8 mouse cellular contexts compared by ENCODE assay signal in the genomic region with DNA sequence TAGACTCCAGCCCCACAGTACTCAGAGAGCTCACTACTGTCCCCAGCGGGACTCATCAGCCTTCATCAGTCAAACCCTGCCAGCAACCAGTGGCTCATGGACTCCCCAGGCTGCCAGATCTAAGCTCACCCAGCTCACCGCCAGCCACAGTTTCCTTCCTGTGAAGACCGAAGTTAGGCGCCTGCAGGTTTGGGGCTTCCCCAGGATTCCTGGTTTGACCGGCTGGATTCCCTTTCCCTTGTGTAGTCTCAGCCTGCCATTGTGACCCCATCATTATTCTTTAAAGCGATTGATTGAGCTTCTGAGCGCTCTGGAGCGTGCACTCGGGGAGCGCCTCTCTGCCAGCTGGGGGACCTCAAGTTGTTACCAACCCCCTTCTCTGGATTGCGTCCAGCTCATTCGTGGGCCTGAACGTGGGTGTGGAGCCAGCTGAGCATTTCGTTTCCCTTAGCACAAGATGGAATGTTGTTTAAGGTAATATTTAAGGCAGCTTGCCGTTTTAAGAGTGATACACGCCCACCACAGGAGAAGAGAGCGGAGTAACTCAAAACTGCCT.
DNase-seq lines count a peak whose midpoint lies in the region; ATAC-seq and TF ChIP-seq lines count a peak whose summit lies in the region.

No protein-coding gene starts in this region.

- no peaks in the 10 kb centered on the region for H3K27me3 ChIP-seq in heart, embryonic 10.5 days (ENCODE audit: insufficient read depth, poor library complexity, severe bottlenecking)
- no peaks in the 10 kb centered on the region for H3K27me3 ChIP-seq in E14TG2a.4 (ENCODE audit: insufficient read depth, low read length)
- no peaks in the 10 kb centered on the region for H3K27me3 ChIP-seq in limb, embryonic 12.5 days
- no peaks in the 10 kb centered on the region for H3K27me3 ChIP-seq in stomach, embryonic 14.5 days (ENCODE audit: control insufficient read depth, insufficient read depth, low read length)

- 0 out of 2 replicates have a peak, but pooled peaks cover 2% of the 10 kb centered on the region for H3K36me3 ChIP-seq in heart, embryonic 10.5 days
- H3K36me3 ChIP-seq in E14TG2a.4 (ENCODE audit: insufficient read depth, low read length) = no peaks in the 10 kb centered on the region
- H3K36me3 ChIP-seq in limb, embryonic 12.5 days = no peaks in the 10 kb centered on the region
- H3K36me3 ChIP-seq in stomach, embryonic 14.5 days (ENCODE audit: control insufficient read depth, insufficient read depth, low read length) = no peaks in the 10 kb centered on the region

- peak overlapping the region; percentile 57; the same call in 1 of the 2 replicates for H3K27ac ChIP-seq in heart, embryonic 10.5 days
- peak overlapping the region; percentile 92 for H3K27ac ChIP-seq in limb, embryonic 12.5 days
- peak overlapping the region; percentile 90 for H3K27ac ChIP-seq in stomach, embryonic 14.5 days (ENCODE audit: low read length)

- no peak for DNase-seq in heart, embryonic 10.5 days (ENCODE audit: low spot score)
- no peak for DNase-seq in heart, adult 18-20 months
- no peak for DNase-seq in cerebellum, adult 8-10 months
- no peak for DNase-seq in adrenal gland, postnatal 25 days

- 0 out of 2 replicates have a peak overlapping the region, but pooled peaks have one; percentile 1 for H3K9ac ChIP-seq in limb, embryonic 12.5 days (replicated peaks)
- H3K9ac ChIP-seq in stomach, embryonic 14.5 days (replicated peaks; ENCODE audit: low read depth, low read length) = no peak overlapping the region

- peaks cover 9% of the 10 kb centered on the region for H3K9me3 ChIP-seq in heart, embryonic 10.5 days
- H3K9me3 ChIP-seq in E14TG2a.4 (ENCODE audit: low read length) = peaks cover 16% of the 10 kb centered on the region
- H3K9me3 ChIP-seq in limb, embryonic 12.5 days = peaks cover 5% of the 10 kb centered on the region; the same call in 1 of the 2 replicates
- no peaks in the 10 kb centered on the region for H3K9me3 ChIP-seq in stomach, embryonic 14.5 days (ENCODE audit: control insufficient read depth, low read depth, low read length)

- peak overlapping the region; percentile 2; the same call in 1 of the 2 replicates for H3K4me3 ChIP-seq in heart, embryonic 10.5 days
- H3K4me3 ChIP-seq in E14TG2a.4 (replicated peaks; ENCODE audit: low read length) = peak overlapping the region; percentile 37; the same call in 1 of the 2 replicates
- peak overlapping the region; percentile 8; the same call in 1 of the 2 replicates for H3K4me3 ChIP-seq in limb, embryonic 12.5 days (replicated peaks)
- H3K4me3 ChIP-seq in stomach, embryonic 14.5 days (ENCODE audit: low read depth, low read length) = no peak overlapping the region

- WGBS in heart, embryonic 10.5 days = 40% methylated on average over 17 of the region's 17 CpGs
- 17% methylated on average over 17 of the region's 17 CpGs for WGBS in limb, embryonic 12.5 days
- WGBS in stomach, embryonic 14.5 days = 7% methylated on average over 17 of the region's 17 CpGs

- TF ChIP-seq CTCF in E14TG2a.4 (conservative IDR thresholded peaks at IDR 0.05; ENCODE audit: low read length) = 0 out of 2 replicates have a peak, but pooled peaks have one; percentile 8

- H3K4me1 ChIP-seq in heart, embryonic 10.5 days = peaks cover 20% of the 10 kb centered on the region
- H3K4me1 ChIP-seq in E14TG2a.4 (replicated peaks; ENCODE audit: low read depth, low read length) = peaks cover 28% of the 10 kb centered on the region
- H3K4me1 ChIP-seq in limb, embryonic 12.5 days (replicated peaks) = peaks cover 49% of the 10 kb centered on the region
- H3K4me1 ChIP-seq in stomach, embryonic 14.5 days (ENCODE audit: control insufficient read depth, insufficient read depth, low read length) = peaks cover 44% of the 10 kb centered on the region

- peak overlapping the region; percentile 41 for H3K4me2 ChIP-seq in limb, embryonic 12.5 days
- H3K4me2 ChIP-seq in stomach, embryonic 14.5 days (replicated peaks; ENCODE audit: low read depth, low read length) = peak overlapping the region; percentile 25

- ATAC-seq in granulocyte monocyte progenitor cell, adult 5-6 weeks (replicated peaks; ENCODE audit: poor library complexity, severe bottlenecking) = peak; percentile 62
- ATAC-seq in limb, embryonic 12.5 days (ENCODE audit: insufficient number of reproducible peaks, insufficient read depth, low FRiP score, low TSS enrichment, low read depth) = no peak; the same call in 1 of the 2 replicates
- no peak for ATAC-seq in stomach, embryonic 14.5 days (ENCODE audit: insufficient number of reproducible peaks, insufficient read depth, low FRiP score, low read depth)
